Mouse (Mus musculus) E14TG2a.4 (cell line): ENCODE results near the gene Kdm2b.
A peak's percentile ranks its signal among the peaks of the same experiment; 100 is the strongest.

Source experiments
- H3K27me3 ChIP-seq: 2 replicates; pipeline ENCODE4 v1.6.1; 2014; ENCODE audit warnings: low read length, control low read depth; ENCODE audit not compliant: insufficient read depth
- H3K36me3 ChIP-seq: 2 replicates; pipeline ENCODE4 v1.6.1; 2014; ENCODE audit warnings: low read length, control low read depth; ENCODE audit not compliant: insufficient read depth
- H3K4me1 ChIP-seq: replicated peaks from 2 replicates; pipeline ENCODE4 v1.6.1; 2014; ENCODE audit warnings: low read depth, low read length, control low read depth
- H3K4me3 ChIP-seq: replicated peaks from 2 replicates; pipeline ENCODE4 v1.5.1; 2014; ENCODE audit warnings: mild to moderate bottlenecking, low read length
- H3K9me3 ChIP-seq: 2 replicates; pipeline ENCODE4 v1.6.1; 2014; ENCODE audit warnings: low read length, control low read depth
- CTCF ChIP-seq: conservative IDR thresholded peaks from 2 replicates; pipeline ENCODE4 v1.5.1; 2014; ENCODE audit warnings: low read length
- NANOG ChIP-seq: IDR thresholded peaks from 2 replicates; pipeline ENCODE4 v1.6.1; 2014; ENCODE audit warnings: borderline replicate concordance, low read length, mixed read lengths
- POU5F1 ChIP-seq: IDR thresholded peaks from 2 replicates; pipeline ENCODE4 v1.6.1; 2014; ENCODE audit warnings: low read length, borderline replicate concordance

Gene Kdm2b

GRCm38 (mm10) chr5:122863053-122863452 lies 126.6 kb downstream of the Kdm2b start:
- no peak overlapping the region for H3K4me3 ChIP-seq
- no peaks in the 10 kb centered on the region for H3K27me3 ChIP-seq
- H3K36me3 ChIP-seq, result peaks cover 68% of the 10 kb centered on the region
- no peaks in the 10 kb centered on the region for H3K9me3 ChIP-seq
- no peak for TF ChIP-seq NANOG
- H3K4me1 ChIP-seq, result peaks cover 19% of the 10 kb centered on the region

GRCm38 (mm10) chr5:122855858-122856257 lies 133.8 kb downstream of the Kdm2b start:
- no peak overlapping the region for H3K4me3 ChIP-seq
- peaks cover 32% of the 10 kb centered on the region for H3K36me3 ChIP-seq
- peaks cover 25% of the 10 kb centered on the region for H3K4me1 ChIP-seq
- TF ChIP-seq POU5F1 (no peak), NANOG (no peak), CTCF (no peak)
- no peaks in the 10 kb centered on the region for H3K27me3 ChIP-seq
- no peaks in the 10 kb centered on the region for H3K9me3 ChIP-seq

GRCm38 (mm10) chr5:122852611-122853010 lies 137.0 kb downstream of the Kdm2b start:
- Histone ChIP-seq H3K27me3 (no peaks in the 10 kb centered on the region), H3K9me3 (no peaks in the 10 kb centered on the region), H3K4me1 (peaks cover 32% of the 10 kb centered on the region), H3K36me3 (peaks cover 32% of the 10 kb centered on the region), H3K4me3 (no peak overlapping the region)
- no peak for TF ChIP-seq CTCF
- no peak for TF ChIP-seq POU5F1
- no peak for TF ChIP-seq NANOG

GRCm38 (mm10) chr5:122850319-122851002 lies 139.2 kb downstream of the Kdm2b start:
- peaks cover 13% of the 10 kb centered on the region for H3K36me3 ChIP-seq
- H3K4me1 ChIP-seq, result peaks cover 32% of the 10 kb centered on the region
- no peaks in the 10 kb centered on the region for H3K27me3 ChIP-seq
- TF ChIP-seq POU5F1 (no peak), CTCF (no peak), NANOG (no peak)
- H3K4me3 ChIP-seq, result peak overlapping the region; percentile 95
- H3K9me3 ChIP-seq, result no peaks in the 10 kb centered on the region

- no peaks in the 10 kb centered on the region for H3K27me3 ChIP-seq
- H3K4me1 ChIP-seq, result peaks cover 32% of the 10 kb centered on the region
- H3K9me3 ChIP-seq, result no peaks in the 10 kb centered on the region
- H3K36me3 ChIP-seq, result peaks cover 9% of the 10 kb centered on the region
- no peak for TF ChIP-seq NANOG
- no peak for TF ChIP-seq CTCF
- TF ChIP-seq POU5F1, result no peak
- peak within 1 kb of the TSS; percentile 95 for H3K4me3 ChIP-seq
Observed at GRCm38 (mm10) chr5:122849521-122850318, 139.9 kb downstream of the Kdm2b start, which contains the start of gene Rnf34. Rnf34 (plus strand) TSS chr5:122850048.

- no peaks in the 10 kb centered on the region for H3K4me1 ChIP-seq
- no peak for TF ChIP-seq NANOG
- H3K4me3 ChIP-seq, result no peak overlapping the region
- H3K36me3 ChIP-seq, result no peaks in the 10 kb centered on the region
- no peaks in the 10 kb centered on the region for H3K27me3 ChIP-seq
- peaks cover 7% of the 10 kb centered on the region; the same call in 1 of the 2 replicates for H3K9me3 ChIP-seq
Observed at GRCm38 (mm10) chr5:122843799-122844198, 145.8 kb downstream of the Kdm2b start.

GRCm38 (mm10) chr5:122841126-122841525 lies 148.5 kb downstream of the Kdm2b start:
- TF ChIP-seq POU5F1 (no peak), NANOG (no peak), CTCF (no peak)
- no peaks in the 10 kb centered on the region for H3K36me3 ChIP-seq
- peaks cover 7% of the 10 kb centered on the region; the same call in 1 of the 2 replicates for H3K9me3 ChIP-seq
- H3K4me3 ChIP-seq, result no peak overlapping the region
- H3K4me1 ChIP-seq, result no peaks in the 10 kb centered on the region
- H3K27me3 ChIP-seq, result no peaks in the 10 kb centered on the region

GRCm38 (mm10) chr5:122832996-122833395 lies 156.6 kb downstream of the Kdm2b start:
- Histone ChIP-seq H3K27me3 (no peaks in the 10 kb centered on the region; the same call in 1 of the 2 replicates), H3K36me3 (no peaks in the 10 kb centered on the region), H3K9me3 (no peaks in the 10 kb centered on the region), H3K4me3 (no peak overlapping the region), H3K4me1 (no peaks in the 10 kb centered on the region)
- TF ChIP-seq CTCF (no peak), NANOG (no peak), POU5F1 (no peak)

GRCm38 (mm10) chr5:122832536-122832935 lies 157.1 kb downstream of the Kdm2b start:
- Histone ChIP-seq H3K4me3 (no peak overlapping the region), H3K27me3 (no peaks in the 10 kb centered on the region; the same call in 1 of the 2 replicates), H3K9me3 (no peaks in the 10 kb centered on the region), H3K36me3 (no peaks in the 10 kb centered on the region), H3K4me1 (no peaks in the 10 kb centered on the region)
- no peak for TF ChIP-seq NANOG
- TF ChIP-seq CTCF, result no peak
- TF ChIP-seq POU5F1, result no peak
